Mouse (Mus musculus): ENCODE results near the gene Fads3. TPM values are rescaled to one million over a fixed set of nuclear protein-coding genes. Genes with fewer than 3 reads are reported as not detected.

The Fads3 gene
- 30.3 and 32.3 TPM in 2 replicates for polyA plus RNA-seq (2015; fragmentation: Nextera tagmentation; extraction: Ambion mirVana)

DNA sequence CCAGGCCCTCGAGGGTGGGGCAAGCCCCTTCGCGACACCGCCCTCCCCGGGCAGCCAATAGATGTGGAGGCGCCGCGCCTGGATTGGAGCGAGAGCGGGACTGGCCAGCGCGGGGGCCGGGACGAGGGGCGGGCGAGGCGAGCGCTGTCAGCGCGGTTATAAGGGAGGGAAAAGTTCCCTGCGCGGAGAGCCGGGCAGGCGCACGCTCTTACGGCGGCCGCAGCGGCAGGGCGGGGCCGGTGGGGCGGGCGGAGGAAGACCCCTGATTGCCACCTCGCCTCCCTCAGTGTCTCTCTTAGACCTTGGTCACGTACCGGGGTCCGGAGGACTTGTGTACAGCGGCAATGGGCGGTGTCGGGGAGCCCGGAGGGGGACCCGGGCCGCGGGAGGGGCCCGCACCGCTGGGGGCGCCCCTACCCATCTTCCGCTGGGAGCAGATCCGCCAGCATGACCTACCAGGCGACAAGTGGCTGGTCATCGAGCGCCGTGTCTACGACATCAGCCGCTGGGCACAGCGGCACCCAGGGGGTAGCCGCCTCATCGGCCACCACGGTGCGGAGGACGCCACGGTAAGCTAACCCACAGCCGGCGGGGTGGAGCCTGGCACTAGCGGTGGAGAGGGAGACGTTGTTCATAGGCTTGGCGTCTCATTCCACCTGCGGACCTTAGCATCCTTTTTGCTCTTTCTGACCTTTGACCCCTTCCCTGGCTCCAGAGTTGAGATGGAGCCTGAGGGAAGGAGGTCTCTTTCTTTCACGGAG lies at the start of gene Fads3:
Gene Fads3 (plus strand): TSS at position 182 of the 761 bp plus-strand sequence.
- H3K27me3 ChIP-seq (replicated peaks), result no peaks in the 10 kb centered on the region
- no peaks in the 10 kb centered on the region for H3K36me3 ChIP-seq
- peaks cover 38% of the 10 kb centered on the region for H3K4me1 ChIP-seq
- peak; percentile 92 for ATAC-seq (ENCODE audit: low FRiP score)
- H3K9me3 ChIP-seq (replicated peaks), result no peaks in the 10 kb centered on the region
- peak within 1 kb of the TSS; percentile 96 for H3K4me2 ChIP-seq
- under 1% methylated on average over 67 of the region's 69 CpGs for WGBS
- H3K4me3 ChIP-seq (replicated peaks), result peak within 1 kb of the TSS; percentile 74
- H3K9ac ChIP-seq (replicated peaks), result peak within 1 kb of the TSS; percentile 79
- H3K27ac ChIP-seq (replicated peaks), result peak within 1 kb of the TSS; percentile 69

DNA sequence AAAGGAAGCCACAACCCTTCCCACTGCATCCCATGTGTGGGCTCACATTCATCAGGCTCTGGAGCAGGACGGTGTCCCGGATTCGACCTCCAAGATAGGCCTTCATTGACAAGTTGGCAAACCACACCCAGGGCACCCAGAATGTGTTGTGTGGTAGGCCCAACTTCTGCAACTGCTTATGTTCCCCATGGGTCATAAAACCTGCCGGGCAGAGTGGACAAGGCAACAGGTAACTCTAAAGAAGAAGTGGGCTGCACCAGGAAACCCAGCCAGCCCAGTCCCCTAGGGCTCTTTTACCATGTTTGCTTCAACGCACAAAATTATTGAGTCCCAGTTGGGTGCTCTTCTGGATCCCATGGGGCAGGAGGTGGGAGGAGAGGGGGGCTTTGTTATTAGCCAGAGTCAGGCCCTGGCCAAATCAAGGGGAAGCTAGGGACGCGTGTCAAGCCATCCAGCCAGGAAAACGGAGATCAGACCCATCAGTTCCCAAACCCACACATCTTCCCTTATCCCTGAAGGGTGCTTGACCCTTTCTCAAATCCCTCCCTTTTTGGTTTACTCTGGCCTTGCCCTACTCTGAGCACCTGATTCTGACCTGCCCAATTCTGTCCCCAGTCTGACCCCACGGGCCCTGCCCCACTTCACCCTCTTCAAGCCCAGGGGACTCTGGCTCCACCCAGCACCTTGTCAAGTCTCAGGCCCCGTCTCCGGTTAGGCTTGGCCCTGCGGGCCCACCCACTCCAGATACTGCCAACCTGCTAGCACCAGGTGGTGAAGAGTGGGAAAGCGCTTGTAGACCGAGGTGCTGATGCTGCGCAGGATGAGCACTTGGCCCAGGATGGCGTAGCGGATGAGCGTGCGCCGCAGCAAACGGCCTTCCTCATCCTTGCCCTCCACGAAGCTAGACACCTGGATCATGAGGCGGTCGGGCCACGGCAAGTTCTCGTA lies 49.1 kb upstream of the Fads3 start:
- H3K9me3 ChIP-seq (replicated peaks), result no peaks in the 10 kb centered on the region
- peak overlapping the region; percentile 54 for H3K4me2 ChIP-seq
- peak overlapping the region; percentile 23; the same call in 1 of the 2 replicates for H3K9ac ChIP-seq (replicated peaks)
- H3K36me3 ChIP-seq, result no peaks in the 10 kb centered on the region
- H3K4me1 ChIP-seq, result peaks cover 10% of the 10 kb centered on the region
- H3K27ac ChIP-seq (replicated peaks), result 0 out of 2 replicates have a peak overlapping the region, but pooled peaks have one; percentile 33
- peak overlapping the region; percentile 31 for H3K4me3 ChIP-seq (replicated peaks)
- peak; percentile 72 for ATAC-seq (ENCODE audit: low FRiP score)
- 50% methylated on average over 26 of the region's 26 CpGs for WGBS
- no peaks in the 10 kb centered on the region for H3K27me3 ChIP-seq (replicated peaks)

DNA sequence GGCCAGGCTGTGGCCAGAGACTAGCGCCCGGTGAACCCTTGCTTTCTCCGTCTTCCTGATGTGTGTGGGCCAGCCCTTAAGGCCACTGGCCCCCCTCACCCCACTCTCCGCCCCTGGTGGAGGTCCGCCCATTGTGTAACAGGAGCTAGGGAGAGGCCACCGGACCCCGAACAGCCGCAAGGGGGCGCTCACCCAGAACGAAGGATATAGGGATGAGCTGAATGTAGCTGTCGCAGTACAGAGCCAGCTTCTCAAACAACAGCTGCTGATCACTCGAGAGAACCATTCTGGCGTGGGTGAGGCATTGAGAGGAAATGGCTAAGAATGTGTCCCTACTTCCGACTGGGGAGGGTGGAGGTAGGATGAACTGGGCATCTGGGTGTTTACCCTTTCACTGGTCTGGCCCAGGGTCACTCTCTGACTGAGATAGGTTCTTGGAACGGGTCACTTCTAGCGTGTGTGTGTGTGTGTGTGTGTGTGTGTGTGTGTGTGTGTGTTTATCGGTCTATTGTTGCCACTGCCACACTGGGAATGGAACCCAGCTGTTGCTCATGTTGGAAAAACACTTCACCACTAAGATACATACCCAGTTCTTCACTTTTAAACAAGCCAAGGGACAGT lies 48.2 kb upstream of the Fads3 start:
- Histone ChIP-seq H3K27ac (replicated peaks) (0 out of 2 replicates have a peak overlapping the region, but pooled peaks have one; percentile 33), H3K36me3 (no peaks in the 10 kb centered on the region), H3K27me3 (replicated peaks) (no peaks in the 10 kb centered on the region), H3K4me3 (replicated peaks) (peak overlapping the region; percentile 31), H3K4me1 (peaks cover 10% of the 10 kb centered on the region), H3K4me2 (peak overlapping the region; percentile 54), H3K9ac (replicated peaks) (peak overlapping the region; percentile 23; the same call in 1 of the 2 replicates), H3K9me3 (replicated peaks) (no peaks in the 10 kb centered on the region)
- ATAC-seq (ENCODE audit: low FRiP score), result peak; percentile 91
- 9% methylated on average over 17 of the region's 17 CpGs for WGBS

DNA sequence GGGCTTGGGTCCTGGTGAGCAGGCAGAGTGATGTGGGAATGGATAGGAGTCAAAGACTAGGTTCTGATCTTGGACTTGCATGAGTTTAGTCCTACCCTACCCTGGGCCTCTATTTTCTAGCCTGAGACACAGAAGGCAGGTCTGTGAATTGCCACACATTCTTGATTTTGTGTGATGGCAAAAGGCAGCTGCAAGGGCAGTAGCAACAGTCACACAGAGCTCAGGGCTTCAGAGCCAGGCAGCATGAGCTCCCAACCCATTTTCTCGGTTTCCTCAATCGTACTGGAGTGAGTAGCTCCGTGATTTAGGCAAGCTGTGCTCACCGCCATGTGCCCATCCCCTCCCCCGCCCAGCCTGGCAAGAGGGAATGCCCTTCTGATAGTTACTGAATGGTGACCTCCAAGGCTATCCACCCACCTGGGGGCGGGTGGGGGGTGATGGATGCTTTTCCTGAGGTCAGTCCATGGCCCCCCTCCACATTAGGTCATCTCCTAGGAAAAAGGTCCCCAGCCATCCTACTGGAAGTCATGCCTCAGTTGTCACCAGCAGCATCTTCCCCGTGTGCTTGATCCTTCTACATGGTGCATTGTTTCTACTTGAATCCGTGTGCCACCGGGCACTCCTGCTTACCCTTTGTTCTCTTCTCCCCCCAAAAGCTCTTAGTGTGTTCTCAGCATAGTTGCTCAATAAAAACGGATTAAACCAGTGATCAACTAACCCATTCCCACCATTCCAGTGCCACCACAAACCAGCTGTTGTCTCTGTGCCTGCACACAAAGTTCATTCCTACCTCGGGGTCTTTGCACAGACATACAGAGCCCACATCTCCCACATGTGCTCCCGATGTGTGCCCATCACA lies 43.9 kb upstream of the Fads3 start:
- no peak for ATAC-seq (ENCODE audit: low FRiP score)
- Histone ChIP-seq H3K4me2 (no peak overlapping the region), H3K36me3 (no peaks in the 10 kb centered on the region), H3K4me3 (replicated peaks) (no peak overlapping the region), H3K9ac (replicated peaks) (no peak overlapping the region), H3K9me3 (replicated peaks) (no peaks in the 10 kb centered on the region), H3K4me1 (peaks cover 10% of the 10 kb centered on the region), H3K27ac (replicated peaks) (no peak overlapping the region), H3K27me3 (replicated peaks) (no peaks in the 10 kb centered on the region)
- WGBS, result 86% methylated on average over 12 of the region's 12 CpGs

- Histone ChIP-seq H3K27me3 (replicated peaks) (no peaks in the 10 kb centered on the region), H3K9ac (replicated peaks) (no peak overlapping the region), H3K27ac (replicated peaks) (no peak overlapping the region), H3K4me2 (no peak overlapping the region), H3K4me3 (replicated peaks) (no peak overlapping the region), H3K4me1 (peaks cover 6% of the 10 kb centered on the region), H3K36me3 (no peaks in the 10 kb centered on the region), H3K9me3 (replicated peaks) (no peaks in the 10 kb centered on the region)
- 80% methylated on average over 2 of the region's 2 CpGs for WGBS
- ATAC-seq (ENCODE audit: low FRiP score), result no peak
These were observed 43.3 kb upstream of the Fads3 start for GRCm38 (mm10) chr19:9998063-9998416.

DNA sequence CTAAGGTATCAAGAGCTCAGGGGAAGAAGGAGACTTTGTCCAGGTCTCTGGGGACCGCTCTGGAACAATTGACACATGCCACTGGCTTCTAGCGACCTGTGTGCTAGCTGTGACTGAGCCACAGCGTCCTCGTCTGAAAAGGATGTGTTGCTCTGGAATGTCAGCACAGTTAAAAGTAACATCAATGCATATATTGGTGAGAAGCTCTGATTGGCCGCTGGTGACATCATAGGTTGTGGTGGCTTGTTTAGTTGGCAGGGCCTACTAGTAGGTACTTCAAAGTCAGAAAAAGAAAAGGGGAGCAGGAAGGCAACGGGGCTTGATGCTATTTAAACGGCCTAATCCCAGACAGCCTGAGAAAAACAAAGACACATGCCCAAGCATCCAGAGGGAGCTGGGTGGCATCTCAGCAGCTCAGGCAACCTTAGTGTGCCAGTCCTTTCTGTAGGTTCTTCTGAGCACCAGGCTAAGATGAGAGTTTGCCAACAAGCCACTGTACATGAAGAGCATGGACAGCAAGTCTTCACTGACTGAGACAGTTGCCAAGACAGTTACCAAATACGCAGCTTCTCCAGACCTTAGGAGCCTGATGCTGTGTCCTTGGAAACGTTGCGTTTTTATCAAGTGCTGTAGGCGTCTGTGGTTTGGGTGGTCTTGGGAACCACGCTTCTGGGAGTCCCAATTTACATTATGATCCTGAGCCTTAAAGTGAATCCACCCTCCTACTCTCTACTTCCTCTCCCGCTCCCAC lies 42.5 kb upstream of the Fads3 start:
- H3K27me3 ChIP-seq (replicated peaks), result no peaks in the 10 kb centered on the region
- H3K9me3 ChIP-seq (replicated peaks), result no peaks in the 10 kb centered on the region
- H3K4me2 ChIP-seq, result no peak overlapping the region
- no peak for ATAC-seq (ENCODE audit: low FRiP score)
- no peaks in the 10 kb centered on the region for H3K4me1 ChIP-seq
- 69% methylated on average over 13 of the region's 13 CpGs for WGBS
- H3K4me3 ChIP-seq (replicated peaks), result no peak overlapping the region
- H3K27ac ChIP-seq (replicated peaks), result no peak overlapping the region
- H3K9ac ChIP-seq (replicated peaks), result no peak overlapping the region
- no peaks in the 10 kb centered on the region for H3K36me3 ChIP-seq

- no peaks in the 10 kb centered on the region for H3K9me3 ChIP-seq (replicated peaks)
- no peak for ATAC-seq (ENCODE audit: low FRiP score)
- no peak overlapping the region for H3K4me2 ChIP-seq
- no peak overlapping the region for H3K27ac ChIP-seq (replicated peaks)
- WGBS, result 21% methylated on average over 3 of the region's 3 CpGs
- H3K27me3 ChIP-seq (replicated peaks), result no peaks in the 10 kb centered on the region
- no peaks in the 10 kb centered on the region for H3K36me3 ChIP-seq
- H3K4me3 ChIP-seq (replicated peaks), result no peak overlapping the region
- H3K9ac ChIP-seq (replicated peaks), result no peak overlapping the region
- H3K4me1 ChIP-seq, result no peaks in the 10 kb centered on the region
These were observed 41.0 kb upstream of the Fads3 start for GRCm38 (mm10) chr19:10000330-10000729.

DNA sequence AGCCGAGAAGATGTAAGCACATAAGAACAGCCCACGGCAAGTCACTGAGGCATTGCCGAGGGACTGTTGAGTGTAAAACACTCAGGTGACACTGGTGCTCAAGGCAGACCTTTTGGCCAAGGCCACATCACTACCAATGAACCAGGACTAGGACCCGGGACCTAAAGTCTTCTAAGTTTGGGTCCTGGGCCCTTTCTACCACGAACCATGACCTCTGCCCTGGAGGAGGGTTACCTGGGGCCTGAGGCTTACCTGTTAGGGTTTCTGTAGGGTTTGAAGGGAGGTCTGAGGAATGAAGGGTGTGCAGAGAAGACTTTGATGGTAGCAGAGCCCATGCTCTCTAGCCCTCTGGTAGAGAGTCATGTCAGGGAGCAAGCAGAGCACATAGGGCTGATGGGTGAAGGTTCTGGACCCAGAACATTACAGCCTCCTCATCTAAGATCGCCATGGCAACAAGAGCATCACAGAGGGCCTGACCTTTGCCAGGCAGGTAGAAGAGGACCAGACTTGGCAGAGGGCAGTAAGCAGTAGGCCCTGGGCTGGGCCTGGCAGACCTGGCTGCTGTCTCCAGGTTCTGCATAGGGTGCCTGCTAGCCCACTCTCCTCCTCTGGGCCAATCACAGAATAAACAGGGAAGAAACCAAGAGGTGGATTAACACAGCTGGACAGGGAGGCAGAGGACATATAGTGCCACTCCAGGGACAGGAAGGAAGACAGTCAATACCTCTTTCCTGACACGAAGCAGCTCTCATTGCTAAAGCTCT lies 40.0 kb upstream of the Fads3 start, which contains the start of the genes Best1 and Rab3il1:
Gene Best1 (minus strand): TSS at position 428 of the 764 bp plus-strand sequence.
Gene Rab3il1 (plus strand): TSS at position 464 of the 764 bp plus-strand sequence.
- H3K4me2 ChIP-seq, result no peak within 1 kb of the TSS
- no peaks in the 10 kb centered on the region for H3K4me1 ChIP-seq
- WGBS, result 80% methylated on average over 7 of the region's 7 CpGs
- no peak within 1 kb of the TSS for H3K9ac ChIP-seq (replicated peaks)
- no peaks in the 10 kb centered on the region for H3K36me3 ChIP-seq
- no peak for ATAC-seq (ENCODE audit: low FRiP score)
- no peak within 1 kb of the TSS for H3K27ac ChIP-seq (replicated peaks)
- H3K4me3 ChIP-seq (replicated peaks), result no peak within 1 kb of the TSS
- no peaks in the 10 kb centered on the region for H3K9me3 ChIP-seq (replicated peaks)
- H3K27me3 ChIP-seq (replicated peaks), result no peaks in the 10 kb centered on the region

GRCm38 (mm10) chr19:10003696-10004095 lies 37.7 kb upstream of the Fads3 start:
- H3K36me3 ChIP-seq, result no peaks in the 10 kb centered on the region
- H3K4me2 ChIP-seq, result no peak overlapping the region
- 100% methylated on average over 1 of the region's 1 CpGs for WGBS
- H3K9me3 ChIP-seq (replicated peaks), result no peaks in the 10 kb centered on the region
- ATAC-seq (ENCODE audit: low FRiP score), result no peak
- no peaks in the 10 kb centered on the region for H3K4me1 ChIP-seq
- H3K9ac ChIP-seq (replicated peaks), result no peak overlapping the region
- no peaks in the 10 kb centered on the region for H3K27me3 ChIP-seq (replicated peaks)
- H3K4me3 ChIP-seq (replicated peaks), result no peak overlapping the region
- no peak overlapping the region for H3K27ac ChIP-seq (replicated peaks)

DNA sequence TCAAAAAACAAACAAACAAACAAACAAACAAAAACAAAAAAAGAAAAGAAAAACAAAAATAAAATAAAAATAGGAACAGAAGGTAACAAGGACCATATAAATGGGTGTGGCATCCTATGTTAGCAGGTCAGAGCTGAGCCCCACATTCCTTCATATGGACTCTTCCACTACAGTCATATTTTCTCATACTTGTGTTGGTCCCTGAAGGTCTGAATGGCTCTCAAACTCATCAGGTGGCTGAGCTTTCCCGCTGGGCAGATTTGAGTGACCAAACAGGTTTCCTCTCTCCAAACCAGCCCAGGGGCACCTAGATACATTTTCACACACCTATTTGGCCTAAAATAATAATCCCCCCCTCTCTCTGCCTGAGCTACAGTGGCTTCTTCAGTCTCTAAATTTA lies 30.0 kb upstream of the Fads3 start:
- Histone ChIP-seq H3K4me1 (no peaks in the 10 kb centered on the region), H3K27me3 (replicated peaks) (no peaks in the 10 kb centered on the region), H3K4me3 (replicated peaks) (no peak overlapping the region), H3K9me3 (replicated peaks) (no peaks in the 10 kb centered on the region), H3K27ac (replicated peaks) (no peak overlapping the region), H3K9ac (replicated peaks) (no peak overlapping the region), H3K36me3 (no peaks in the 10 kb centered on the region), H3K4me2 (no peak overlapping the region)
- WGBS, result 81% methylated on average over 1 of the region's 1 CpGs
- ATAC-seq (ENCODE audit: low FRiP score), result no peak
